Mouse (Mus musculus) CD8-positive naive resting alpha-beta T cell, adult 2 months (primary cell): ENCODE data around the gene Vmn1r135.
"Not testable (repeated sequence)": the region's sequence is repeated elsewhere in the genome, so short reads cannot be mapped to it uniquely, and the experiment has no call there.

Source experiments
- DNase-seq, 2 experiments: peaks; one replicate each; pipeline ENCODE4 v3.0.0; 2022; ENCODE audit warnings: low read depth in 2 of 2, low spot score in 2 of 2

Gene Vmn1r135

DNA sequence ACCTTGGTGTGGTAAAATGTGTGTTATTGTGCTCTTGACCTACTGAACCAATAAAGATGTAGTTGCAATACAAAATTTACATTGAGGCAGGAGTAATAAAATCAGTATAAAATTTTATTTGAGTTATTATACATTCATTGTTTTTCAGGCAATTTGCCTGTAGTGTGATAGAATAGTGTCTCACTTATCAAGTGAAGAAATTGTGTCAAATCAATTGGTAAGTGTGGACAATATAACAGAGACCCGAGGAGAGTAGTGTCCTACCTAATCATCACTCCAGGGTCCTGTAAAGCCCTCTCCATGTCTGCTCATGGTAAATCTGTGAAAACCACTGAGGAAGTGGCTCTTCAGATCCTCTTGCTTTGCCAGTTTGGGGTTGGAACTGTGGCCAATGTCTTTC lies at the start of gene Vmn1r135:
Gene Vmn1r135, plus strand, starts transcription at position 301 of the 400 bp plus-strand sequence.
- not testable (repeated sequence) for DNase-seq

DNA sequence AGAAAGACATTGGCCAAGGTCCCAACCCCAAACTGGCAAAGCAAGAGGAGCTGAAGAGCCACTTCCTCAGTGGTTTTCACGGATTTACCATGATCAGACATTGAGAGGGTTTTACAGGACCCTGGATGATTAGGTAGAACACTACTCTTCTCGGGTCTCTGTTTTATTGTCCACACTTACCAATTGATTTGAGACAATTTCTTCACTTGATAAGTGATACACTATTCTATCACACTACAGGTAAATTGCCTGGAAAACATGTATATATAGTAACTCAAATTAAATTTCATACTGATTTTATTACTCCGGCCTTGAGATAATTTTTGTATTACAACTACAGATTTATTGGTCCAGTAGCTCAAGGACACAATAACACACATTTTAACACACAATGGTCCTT lies 35.5 kb upstream of the Vmn1r135 start, which contains the start of gene Gm4177:
Gene Gm4177, minus strand, starts transcription at position 101 of the 400 bp plus-strand sequence.
- DNase-seq = not testable (repeated sequence)

- DNase-seq = not testable (repeated sequence)
These were observed 12.0 kb downstream of the Vmn1r135 start, which contains the start of gene Gm5725 for GRCm38 (mm10) chr7:21844167-21844566. Gene Gm5725 (minus strand): TSS chr7:21844267.
